Mouse (Mus musculus) CH12.LX (cell line): Measurements from ENCODE around the gene Gngt2. TPM values are rescaled to one million over a fixed set of nuclear protein-coding genes. Genes with fewer than 3 reads are reported as not detected.

Experiments
- DNase-seq: peaks from one replicate; pipeline ENCODE4 v3.0.0-alpha.2; 2013; ENCODE audit errors: extremely low read depth
- H3K27ac ChIP-seq: 2 replicates; pipeline ENCODE4 v1.5.1; 2012; ENCODE audit warnings: low read depth, mild to moderate bottlenecking, control low read depth, moderate library complexity; ENCODE audit not compliant: insufficient read depth
- H3K27me3 ChIP-seq: replicated peaks from 2 replicates; pipeline ENCODE3; 2012; ENCODE audit warnings: inconsistent platforms
- H3K36me3 ChIP-seq, 2 experiments: replicated peaks in 1 of 2; 2 replicates each; pipeline versions ENCODE3 to v1.6.1; 2012; ENCODE audit warnings: inconsistent platforms in 1 of 2, low read length in 1 of 2, mild to moderate bottlenecking in 1 of 2, mixed read lengths in 1 of 2, moderate library complexity in 1 of 2; ENCODE audit not compliant: control insufficient read depth in 1 of 2, insufficient read depth in 1 of 2
- H3K4me1 ChIP-seq, 2 experiments: 2 replicates each; pipeline ENCODE4 v1.6.1; 2012; ENCODE audit warnings: inconsistent platforms in 1 of 2, moderate library complexity in 1 of 2; ENCODE audit not compliant: insufficient read depth in 2 of 2, control insufficient read depth in 1 of 2
- H3K4me2 ChIP-seq: 2 replicates; pipeline ENCODE4 v1.6.1; 2012; ENCODE audit warnings: low read depth, mild to moderate bottlenecking, control low read depth; ENCODE audit not compliant: poor library complexity, insufficient read depth, severe bottlenecking
- H3K4me3 ChIP-seq, 3 experiments: fragments of 150-350 bp in 1 of 3; sonication (generic) in 1 of 3; replicated peaks in 1 of 3; 2 replicates each; pipeline versions ENCODE3 to v1.5.1; 2011 to 2012; ENCODE audit warnings: low read depth in 2 of 3, low read length in 2 of 3, mild to moderate bottlenecking in 2 of 3, moderate library complexity in 2 of 3, control low read depth in 1 of 3, improper control_type of control experiment in 1 of 3, inconsistent platforms in 1 of 3, mixed read lengths in 1 of 3; ENCODE audit not compliant: poor library complexity in 1 of 3
- H3K79me2 ChIP-seq: replicated peaks from 2 replicates; pipeline ENCODE4 v1.6.1; 2012; ENCODE audit warnings: mild to moderate bottlenecking, moderate library complexity; ENCODE audit not compliant: control insufficient read depth, poor library complexity, insufficient read depth, severe bottlenecking; ENCODE audit errors: extremely low read depth
- H3K9ac ChIP-seq: 2 replicates; pipeline ENCODE4 v1.6.1; 2012; ENCODE audit warnings: low read depth, mild to moderate bottlenecking, control low read depth, moderate library complexity; ENCODE audit not compliant: insufficient read depth
- H3K9me3 ChIP-seq: replicated peaks from 2 replicates; pipeline ENCODE3; 2012; ENCODE audit warnings: low read length, inconsistent platforms, mixed read lengths
- CTCF ChIP-seq, 2 experiments: IDR thresholded peaks in 1 of 2; conservative IDR thresholded peaks in 1 of 2; 2 replicates each; pipeline ENCODE4 v1.5.1; 2011 to 2012; ENCODE audit warnings: low read depth in 2 of 2, low read length in 2 of 2, improper control_type of control experiment in 1 of 2, inconsistent platforms in 1 of 2, mild to moderate bottlenecking in 1 of 2, moderate library complexity in 1 of 2
- ELF1 ChIP-seq: IDR thresholded peaks from 2 replicates; pipeline ENCODE4 v1.6.1; 2014; ENCODE audit warnings: low read depth, mild to moderate bottlenecking, inconsistent platforms, low read length, improper control_type of control experiment
- GABPA ChIP-seq: IDR thresholded peaks from 2 replicates; pipeline ENCODE4 v1.6.1; 2012; ENCODE audit warnings: low read depth, low read length, improper control_type of control experiment, inconsistent platforms; ENCODE audit not compliant: insufficient replicate concordance
- HCFC1 ChIP-seq: IDR thresholded peaks from 2 replicates; pipeline ENCODE4 v1.6.1; 2012; ENCODE audit warnings: low read depth, mild to moderate bottlenecking, inconsistent platforms, low read length, improper control_type of control experiment
- JUND ChIP-seq: conservative IDR thresholded peaks from 2 replicates; pipeline ENCODE4 v1.6.1; 2011; ENCODE audit warnings: low read depth, low read length, improper control_type of control experiment
- KAT2A ChIP-seq: IDR thresholded peaks from 2 replicates; pipeline ENCODE4 v1.6.1; 2012; ENCODE audit warnings: low read length, improper control_type of control experiment, inconsistent platforms; ENCODE audit not compliant: insufficient replicate concordance
- MAX ChIP-seq: IDR thresholded peaks from 2 replicates; pipeline ENCODE4 v1.6.1; 2011; ENCODE audit warnings: low read length, improper control_type of control experiment
- MEF2A ChIP-seq: IDR thresholded peaks from 2 replicates; pipeline ENCODE4 v1.6.1; 2014; ENCODE audit warnings: low read depth, mild to moderate bottlenecking, inconsistent platforms, low read length, improper control_type of control experiment, borderline replicate concordance
- MYC ChIP-seq: IDR thresholded peaks from 2 replicates; pipeline ENCODE4 v1.6.1; 2011; ENCODE audit warnings: low read depth, mild to moderate bottlenecking, improper control_type of control experiment, low read length
- NELFE ChIP-seq: IDR thresholded peaks from 2 replicates; pipeline ENCODE4 v1.6.1; 2011; ENCODE audit warnings: low read depth, low read length, improper control_type of control experiment
- PAX5 ChIP-seq: IDR thresholded peaks from 2 replicates; pipeline ENCODE4 v1.6.1; 2012; ENCODE audit warnings: low read length, inconsistent platforms, mixed read lengths
- POLR2A ChIP-seq: IDR thresholded peaks from 2 replicates; pipeline ENCODE4 v1.6.1; 2011; ENCODE audit warnings: low read depth, mild to moderate bottlenecking, improper control_type of control experiment, low read length
- RAD21 ChIP-seq: IDR thresholded peaks from 2 replicates; pipeline ENCODE4 v1.6.1; 2011; ENCODE audit warnings: low read depth, mild to moderate bottlenecking, low read length, improper control_type of control experiment, moderate library complexity
- SIN3A ChIP-seq: IDR thresholded peaks from 2 replicates; pipeline ENCODE4 v1.6.1; 2012; ENCODE audit warnings: low read length, improper control_type of control experiment, inconsistent platforms
- SMC3 ChIP-seq: IDR thresholded peaks from 2 replicates; pipeline ENCODE4 v1.6.1; 2011; ENCODE audit warnings: low read depth, low read length, improper control_type of control experiment
- USF1 ChIP-seq: IDR thresholded peaks from 2 replicates; pipeline ENCODE4 v1.6.1; 2014; ENCODE audit warnings: low read depth, mild to moderate bottlenecking, inconsistent platforms, low read length, improper control_type of control experiment
- USF2 ChIP-seq: conservative IDR thresholded peaks from 2 replicates; pipeline ENCODE4 v1.6.1; 2011; ENCODE audit warnings: low read depth, low read length, improper control_type of control experiment
- ZC3H11A ChIP-seq: IDR thresholded peaks from 2 replicates; pipeline ENCODE4 v1.6.1; 2012; ENCODE audit warnings: low read depth, mild to moderate bottlenecking, inconsistent platforms, low read length, improper control_type of control experiment
- ZNF384 ChIP-seq: IDR thresholded peaks from 2 replicates; pipeline ENCODE4 v1.6.1; 2012; ENCODE audit warnings: low read depth, low read length, improper control_type of control experiment, inconsistent platforms
- dilution Hi-C: fragments of 300-500 bp; cut with MboI; formaldehyde crosslinking; loops from 2 replicates; pipeline ENCODE4 v1.14.3; 2020; ENCODE audit warnings: low sequenced_read_pairs; ENCODE audit not compliant: extremely low pct_unique_long_range_greater_than_20kb, extremely low pct_ligation_motif_present
- in situ Hi-C: fragments of 300-500 bp; cut with MboI; formaldehyde crosslinking; loops from 3 replicates; pipeline ENCODE4 v1.14.3; 2019; ENCODE audit warnings: low sequenced_read_pairs, low pct_ligation_motif_present, low pct_unique_long_range_greater_than_20kb, mixed read lengths
- polyA plus RNA-seq: library from polyadenylated mRNA; unstranded; fragments of >175 nt; gene quantifications from 2 replicates; pipeline ENCODE4 v1.2.1, GENCODE M21; 2012; ENCODE audit warnings: low read depth; ENCODE audit not compliant: insufficient read length
- total RNA-seq, 2 experiments: library from RNA; depleted of rRNA; stranded (reverse); fragments of 300-350 nt in 1 of 2; fragments of >200 nt in 1 of 2; gene quantifications; 2 replicates each; pipeline ENCODE4 v1.2.3; 2012 to 2014

Gngt2 gene
- total and polyA plus RNA-seq, 3 experiments, result 136 to 157 (median 143) TPM

- in situ Hi-C loops, result no loop called here
- H3K9me3 ChIP-seq, result peaks cover 4% of the 10 kb centered on the region
- H3K27me3 ChIP-seq, result no peaks in the 10 kb centered on the region
- peak overlapping the region; percentile 59; the same call in 1 of the 2 replicates for H3K4me2 ChIP-seq
- H3K36me3 ChIP-seq, result peaks cover 10 to 11% of the 10 kb centered on the region in 2 experiments
- dilution Hi-C loops, result no loop called here
- no peak overlapping the region for H3K9ac ChIP-seq
- peaks cover 33 to 49% of the 10 kb centered on the region in 2 experiments for H3K4me1 ChIP-seq
- H3K27ac ChIP-seq, result no peak overlapping the region
- H3K4me3 ChIP-seq, result no peak overlapping the region
- H3K79me2 ChIP-seq, result peaks cover 17% of the 10 kb centered on the region
- DNase-seq, result no peak
- TF ChIP-seq NELFE (no peak), USF2 (peak; percentile 68), POLR2A (no peak), ZNF384 (no peak), MEF2A (no peak), USF1 (peak; percentile 73)
These were observed 7.9 kb downstream of the Gngt2 start for GRCm38 (mm10) chr11:95844935-95845334.

- H3K27ac ChIP-seq, result no peak overlapping the region
- no peak for DNase-seq
- no peaks in the 10 kb centered on the region for H3K27me3 ChIP-seq
- H3K4me2 ChIP-seq, result no peak overlapping the region
- dilution Hi-C loops, result no loop called here
- H3K9ac ChIP-seq, result no peak overlapping the region
- no peak overlapping the region for H3K4me3 ChIP-seq
- peaks cover 4 to 7% of the 10 kb centered on the region in 2 experiments; a peak in 2 of 4 replicates for H3K4me1 ChIP-seq
- no peak for TF ChIP-seq PAX5
- TF ChIP-seq JUND, result no peak
- TF ChIP-seq ELF1, result no peak
- no peaks in the 10 kb centered on the region for H3K79me2 ChIP-seq
- in situ Hi-C loops, result no loop called here
- peaks cover 6% of the 10 kb centered on the region for H3K9me3 ChIP-seq
- peaks cover 1 to 2% of the 10 kb centered on the region in 2 experiments for H3K36me3 ChIP-seq
These were observed 13.9 kb downstream of the Gngt2 start for GRCm38 (mm10) chr11:95850898-95851297.

DNA sequence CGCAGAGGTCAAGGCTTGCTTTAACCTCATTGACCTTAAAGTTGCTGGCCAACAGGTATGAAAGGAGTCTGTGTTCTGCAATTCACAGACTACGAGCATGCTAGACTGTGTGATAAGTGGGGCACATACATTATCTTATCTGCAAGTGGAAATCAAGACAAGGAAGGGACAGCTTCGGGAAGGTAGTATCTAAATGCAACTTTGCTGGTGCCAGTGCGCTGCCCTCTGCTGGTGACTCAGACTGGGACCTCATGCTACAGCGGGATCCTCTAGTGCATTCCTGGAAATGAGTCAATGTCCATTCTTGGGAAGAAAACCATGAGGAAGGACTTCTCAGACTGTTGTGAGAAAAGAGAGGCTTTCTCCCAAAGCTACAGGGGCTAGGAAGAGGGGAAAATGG, 16.7 kb downstream of the Gngt2 start:
- dilution Hi-C loops, result no loop called here
- H3K9me3 ChIP-seq, result peaks cover 3% of the 10 kb centered on the region
- no peak overlapping the region for H3K27ac ChIP-seq
- in situ Hi-C loops, result no loop called here
- H3K9ac ChIP-seq, result no peak overlapping the region
- no peak overlapping the region for H3K4me3 ChIP-seq
- peak; percentile 55 for DNase-seq
- no peaks in the 10 kb centered on the region for H3K79me2 ChIP-seq
- no peak for TF ChIP-seq JUND
- peak; percentile 98 for TF ChIP-seq SMC3
- peak; percentile 80 to 90 for TF ChIP-seq CTCF (conservative IDR thresholded peaks at IDR 0.05 in 1 of 2, IDR thresholded peaks at IDR 0.05 in 1 of 2; ENCODE audit: low read depth in 2 of 2, low read length in 2 of 2)
- no peak for TF ChIP-seq SIN3A
- no peak for TF ChIP-seq GABPA
- TF ChIP-seq HCFC1, result no peak
- peak; percentile 80 for TF ChIP-seq RAD21
- no peak for TF ChIP-seq KAT2A
- peak; percentile 25; the same call in 1 of the 2 replicates for TF ChIP-seq ZC3H11A
- TF ChIP-seq MAX, result no peak
- TF ChIP-seq ZNF384, result peak; percentile 64
- TF ChIP-seq MYC, result peak; percentile 77; the same call in 1 of the 2 replicates
- H3K4me1 ChIP-seq, result peaks cover 9 to 20% of the 10 kb centered on the region in 2 experiments
- no peak overlapping the region for H3K4me2 ChIP-seq
- no peaks in the 10 kb centered on the region for H3K36me3 ChIP-seq
- H3K27me3 ChIP-seq, result peaks cover 1% of the 10 kb centered on the region
